Mouse (Mus musculus): ENCODE measurements around the gene Olfr1414. TPM values are rescaled to one million over a fixed set of nuclear protein-coding genes. Genes with fewer than 3 reads are reported as not detected.

Olfr1414 gene
- not detected for total RNA-seq (2021)
- polyA plus RNA-seq (2012; rRNA removed), result not detected in 2 replicates
- long read RNA-seq, result 0 reads

GRCm38 (mm10) chr1:92518561-92518960 is at the start of gene Olfr1414:
TSS of gene Olfr1414 (minus strand) at chr1:92518661.
- Histone ChIP-seq H3K27ac (no peak within 1 kb of the TSS), H3K36me3 (ENCODE audit: control insufficient read depth, insufficient read depth, low read length) (no peaks in the 10 kb centered on the region), H3K27me3 (ENCODE audit: control insufficient read depth, insufficient read depth, low read length) (no peaks in the 10 kb centered on the region), H3K79me2 (replicated peaks; ENCODE audit: control insufficient read depth, insufficient read depth, low read length) (no peaks in the 10 kb centered on the region), H3K4me1 (ENCODE audit: control insufficient read depth, insufficient read depth, low read length) (no peaks in the 10 kb centered on the region), H3K4me3 (no peak within 1 kb of the TSS), H3K9ac (ENCODE audit: low read depth, low read length) (no peak within 1 kb of the TSS)
- 82% methylated on average over 3 of the region's 3 CpGs for WGBS
- no peak for DNase-seq
- intact Hi-C loops (cut with DNase I), result no loop called here
- TF ChIP-seq POLR2A (IDR thresholded peaks at IDR 0.05; ENCODE audit: insufficient read depth, low read depth, low read length), result no peak
- no peak for TF ChIP-seq EP300 (IDR thresholded peaks at IDR 0.05; ENCODE audit: insufficient read depth, low read depth, low read length)
- no peak for TF ChIP-seq CTCF (IDR thresholded peaks at IDR 0.05)

GRCm38 (mm10) chr1:92545929-92546328 is 27.5 kb upstream of the Olfr1414 start:
- intact Hi-C loops (cut with DNase I), result no loop called here
- no peak for DNase-seq
- Histone ChIP-seq H3K79me2 (replicated peaks; ENCODE audit: control insufficient read depth, insufficient read depth, low read length) (no peaks in the 10 kb centered on the region), H3K4me3 (no peak overlapping the region), H3K27me3 (ENCODE audit: control insufficient read depth, insufficient read depth, low read length) (no peaks in the 10 kb centered on the region), H3K9ac (ENCODE audit: low read depth, low read length) (no peak overlapping the region), H3K27ac (no peak overlapping the region), H3K4me1 (ENCODE audit: control insufficient read depth, insufficient read depth, low read length) (no peaks in the 10 kb centered on the region), H3K36me3 (ENCODE audit: control insufficient read depth, insufficient read depth, low read length) (no peaks in the 10 kb centered on the region)
- WGBS, result 70% methylated on average over 2 of the region's 2 CpGs
- no peak for TF ChIP-seq POLR2A (IDR thresholded peaks at IDR 0.05; ENCODE audit: insufficient read depth, low read depth, low read length)
- TF ChIP-seq CTCF (IDR thresholded peaks at IDR 0.05), result no peak
- TF ChIP-seq EP300 (IDR thresholded peaks at IDR 0.05; ENCODE audit: insufficient read depth, low read depth, low read length), result no peak

GRCm38 (mm10) chr1:92539071-92539470 is 20.6 kb upstream of the Olfr1414 start:
- 45% methylated on average over 2 of the region's 2 CpGs for WGBS
- Histone ChIP-seq H3K27ac (no peak overlapping the region), H3K4me3 (no peak overlapping the region), H3K4me1 (ENCODE audit: control insufficient read depth, insufficient read depth, low read length) (no peaks in the 10 kb centered on the region), H3K27me3 (ENCODE audit: control insufficient read depth, insufficient read depth, low read length) (no peaks in the 10 kb centered on the region), H3K9ac (ENCODE audit: low read depth, low read length) (no peak overlapping the region), H3K36me3 (ENCODE audit: control insufficient read depth, insufficient read depth, low read length) (no peaks in the 10 kb centered on the region), H3K79me2 (replicated peaks; ENCODE audit: control insufficient read depth, insufficient read depth, low read length) (no peaks in the 10 kb centered on the region)
- no peak for TF ChIP-seq CTCF (IDR thresholded peaks at IDR 0.05)
- no peak for TF ChIP-seq POLR2A (IDR thresholded peaks at IDR 0.05; ENCODE audit: insufficient read depth, low read depth, low read length)
- TF ChIP-seq EP300 (IDR thresholded peaks at IDR 0.05; ENCODE audit: insufficient read depth, low read depth, low read length), result no peak
- no peak for DNase-seq
- intact Hi-C loops (cut with DNase I), result no loop called here

- DNase-seq, result no peak
- no peak for TF ChIP-seq EP300 (IDR thresholded peaks at IDR 0.05; ENCODE audit: insufficient read depth, low read depth, low read length)
- no peak for TF ChIP-seq POLR2A (IDR thresholded peaks at IDR 0.05; ENCODE audit: insufficient read depth, low read depth, low read length)
- no peak for TF ChIP-seq CTCF (IDR thresholded peaks at IDR 0.05)
- no peak overlapping the region for H3K9ac ChIP-seq (ENCODE audit: low read depth, low read length)
- intact Hi-C loops (cut with DNase I), result no loop called here
- no peak overlapping the region for H3K27ac ChIP-seq
- H3K4me3 ChIP-seq, result no peak overlapping the region
- H3K4me1 ChIP-seq (ENCODE audit: control insufficient read depth, insufficient read depth, low read length), result no peaks in the 10 kb centered on the region
- no peaks in the 10 kb centered on the region for H3K27me3 ChIP-seq (ENCODE audit: control insufficient read depth, insufficient read depth, low read length)
- H3K79me2 ChIP-seq (replicated peaks; ENCODE audit: control insufficient read depth, insufficient read depth, low read length), result no peaks in the 10 kb centered on the region
- H3K36me3 ChIP-seq (ENCODE audit: control insufficient read depth, insufficient read depth, low read length), result no peaks in the 10 kb centered on the region
- WGBS, result 33% methylated on average over 5 of the region's 5 CpGs
Measured at GRCm38 (mm10) chr1:92536972-92537371, 18.5 kb upstream of the Olfr1414 start.

- H3K36me3 ChIP-seq (ENCODE audit: control insufficient read depth, insufficient read depth, low read length), result no peaks in the 10 kb centered on the region
- 73% methylated on average over 3 of the region's 3 CpGs for WGBS
- H3K27ac ChIP-seq, result no peak overlapping the region
- no peaks in the 10 kb centered on the region for H3K79me2 ChIP-seq (replicated peaks; ENCODE audit: control insufficient read depth, insufficient read depth, low read length)
- no peak overlapping the region for H3K4me3 ChIP-seq
- intact Hi-C loops (cut with DNase I), result no loop called here
- no peak overlapping the region for H3K9ac ChIP-seq (ENCODE audit: low read depth, low read length)
- TF ChIP-seq EP300 (IDR thresholded peaks at IDR 0.05; ENCODE audit: insufficient read depth, low read depth, low read length), result no peak
- H3K27me3 ChIP-seq (ENCODE audit: control insufficient read depth, insufficient read depth, low read length), result 0 out of 2 replicates have a peak, but pooled peaks cover 2% of the 10 kb centered on the region
- DNase-seq, result no peak
- H3K4me1 ChIP-seq (ENCODE audit: control insufficient read depth, insufficient read depth, low read length), result no peaks in the 10 kb centered on the region
Measured at GRCm38 (mm10) chr1:92523764-92524163, 5.3 kb upstream of the Olfr1414 start.

- DNase-seq, result no peak
- 0 out of 2 replicates have a peak, but pooled peaks cover 2% of the 10 kb centered on the region for H3K27me3 ChIP-seq (ENCODE audit: control insufficient read depth, insufficient read depth, low read length)
- H3K4me3 ChIP-seq, result no peak overlapping the region
- H3K9ac ChIP-seq (ENCODE audit: low read depth, low read length), result no peak overlapping the region
- WGBS, result 15% methylated on average over 10 of the region's 10 CpGs
- TF ChIP-seq CTCF (IDR thresholded peaks at IDR 0.05) (peak; percentile 66), POLR2A (IDR thresholded peaks at IDR 0.05; ENCODE audit: insufficient read depth, low read depth, low read length) (no peak)
- intact Hi-C loops (cut with DNase I), result loop anchor here (2.0 kb wide), 1 partner anchor 89 kb away; no protein-coding TSS in a partner anchor
- H3K27ac ChIP-seq, result no peak overlapping the region
- H3K36me3 ChIP-seq (ENCODE audit: control insufficient read depth, insufficient read depth, low read length), result no peaks in the 10 kb centered on the region
- H3K79me2 ChIP-seq (replicated peaks; ENCODE audit: control insufficient read depth, insufficient read depth, low read length), result no peaks in the 10 kb centered on the region
- no peaks in the 10 kb centered on the region for H3K4me1 ChIP-seq (ENCODE audit: control insufficient read depth, insufficient read depth, low read length)
Measured at GRCm38 (mm10) chr1:92521376-92521775, 2.9 kb upstream of the Olfr1414 start.
